Mouse (Mus musculus) E14TG2a.4 (cell line): Measurements from ENCODE around the gene Cbx4.
A peak's percentile ranks its signal among the peaks of the same experiment; 100 is the strongest.

Source experiments
- H3K27me3 ChIP-seq: 2 replicates; pipeline ENCODE4 v1.6.1; 2014; ENCODE audit warnings: low read length, control low read depth; ENCODE audit not compliant: insufficient read depth
- H3K36me3 ChIP-seq: 2 replicates; pipeline ENCODE4 v1.6.1; 2014; ENCODE audit warnings: low read length, control low read depth; ENCODE audit not compliant: insufficient read depth
- H3K4me1 ChIP-seq: replicated peaks from 2 replicates; pipeline ENCODE4 v1.6.1; 2014; ENCODE audit warnings: low read depth, low read length, control low read depth
- H3K4me3 ChIP-seq: replicated peaks from 2 replicates; pipeline ENCODE4 v1.5.1; 2014; ENCODE audit warnings: mild to moderate bottlenecking, low read length
- H3K9me3 ChIP-seq: 2 replicates; pipeline ENCODE4 v1.6.1; 2014; ENCODE audit warnings: low read length, control low read depth
- CTCF ChIP-seq: conservative IDR thresholded peaks from 2 replicates; pipeline ENCODE4 v1.5.1; 2014; ENCODE audit warnings: low read length
- NANOG ChIP-seq: IDR thresholded peaks from 2 replicates; pipeline ENCODE4 v1.6.1; 2014; ENCODE audit warnings: borderline replicate concordance, low read length, mixed read lengths
- POU5F1 ChIP-seq: IDR thresholded peaks from 2 replicates; pipeline ENCODE4 v1.6.1; 2014; ENCODE audit warnings: low read length, borderline replicate concordance

Cbx4 gene

GRCm38 (mm10) chr11:119081839-119082637 is 4.0 kb downstream of the Cbx4 start:
- Histone ChIP-seq H3K4me1 (peaks cover 72% of the 10 kb centered on the region), H3K9me3 (peaks cover 7% of the 10 kb centered on the region; the same call in 1 of the 2 replicates), H3K4me3 (peak overlapping the region; percentile 56), H3K36me3 (no peaks in the 10 kb centered on the region), H3K27me3 (peaks cover 90% of the 10 kb centered on the region)
- TF ChIP-seq CTCF (peak; percentile 64), NANOG (no peak)

GRCm38 (mm10) chr11:119081148-119081838 is 4.7 kb downstream of the Cbx4 start:
- Histone ChIP-seq H3K36me3 (no peaks in the 10 kb centered on the region), H3K4me1 (peaks cover 66% of the 10 kb centered on the region), H3K4me3 (peak overlapping the region; percentile 56), H3K27me3 (peaks cover 90% of the 10 kb centered on the region), H3K9me3 (peaks cover 7% of the 10 kb centered on the region; the same call in 1 of the 2 replicates)
- TF ChIP-seq NANOG: no peak
- no peak for TF ChIP-seq CTCF
- TF ChIP-seq POU5F1: no peak

GRCm38 (mm10) chr11:119080461-119081147 is 5.4 kb downstream of the Cbx4 start:
- peaks cover 66% of the 10 kb centered on the region for H3K4me1 ChIP-seq
- no peaks in the 10 kb centered on the region for H3K36me3 ChIP-seq
- peak overlapping the region; percentile 56 for H3K4me3 ChIP-seq
- H3K9me3 ChIP-seq: peaks cover 7% of the 10 kb centered on the region; the same call in 1 of the 2 replicates
- peaks cover 93% of the 10 kb centered on the region for H3K27me3 ChIP-seq
- TF ChIP-seq CTCF: no peak
- no peak for TF ChIP-seq POU5F1
- TF ChIP-seq NANOG: no peak

DNA sequence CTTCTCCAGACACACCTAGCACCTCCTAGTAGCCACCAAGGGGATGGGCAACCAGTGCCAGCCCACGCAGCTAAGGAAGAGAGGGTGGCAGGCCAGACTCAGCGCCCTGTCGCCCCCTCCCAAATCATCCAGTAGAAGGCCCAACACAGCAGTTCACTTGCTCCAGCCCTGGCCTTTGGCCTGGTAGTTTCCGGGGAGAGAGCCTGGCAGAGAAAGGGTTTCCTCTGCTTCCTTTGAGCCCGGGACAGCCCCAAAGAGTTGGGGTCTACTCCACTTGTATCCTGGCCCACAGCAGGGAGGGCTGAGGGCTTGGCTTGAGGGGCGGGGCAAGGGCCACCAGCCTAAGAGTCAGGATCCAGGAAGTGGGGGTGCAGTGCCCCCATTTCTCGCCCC is 6.6 kb downstream of the Cbx4 start:
- H3K9me3 ChIP-seq: peaks cover 7% of the 10 kb centered on the region; the same call in 1 of the 2 replicates
- TF ChIP-seq CTCF (no peak), NANOG (no peak), POU5F1 (no peak)
- H3K27me3 ChIP-seq: peaks cover 93% of the 10 kb centered on the region
- no peaks in the 10 kb centered on the region for H3K36me3 ChIP-seq
- H3K4me3 ChIP-seq: peak overlapping the region; percentile 10; the same call in 1 of the 2 replicates
- H3K4me1 ChIP-seq: peaks cover 58% of the 10 kb centered on the region

GRCm38 (mm10) chr11:119078691-119079444 is 7.2 kb downstream of the Cbx4 start:
- TF ChIP-seq CTCF (no peak), NANOG (no peak), POU5F1 (no peak)
- H3K4me3 ChIP-seq: peak overlapping the region; percentile 10; the same call in 1 of the 2 replicates
- peaks cover 7% of the 10 kb centered on the region; the same call in 1 of the 2 replicates for H3K9me3 ChIP-seq
- peaks cover 57% of the 10 kb centered on the region for H3K4me1 ChIP-seq
- H3K27me3 ChIP-seq: peaks cover 93% of the 10 kb centered on the region
- H3K36me3 ChIP-seq: no peaks in the 10 kb centered on the region

GRCm38 (mm10) chr11:119077755-119078154 is 8.3 kb downstream of the Cbx4 start:
- Histone ChIP-seq H3K36me3 (no peaks in the 10 kb centered on the region), H3K4me1 (peaks cover 57% of the 10 kb centered on the region), H3K9me3 (peaks cover 7% of the 10 kb centered on the region; the same call in 1 of the 2 replicates), H3K27me3 (peaks cover 93% of the 10 kb centered on the region), H3K4me3 (no peak overlapping the region)
- TF ChIP-seq CTCF (no peak), POU5F1 (no peak), NANOG (no peak)

DNA sequence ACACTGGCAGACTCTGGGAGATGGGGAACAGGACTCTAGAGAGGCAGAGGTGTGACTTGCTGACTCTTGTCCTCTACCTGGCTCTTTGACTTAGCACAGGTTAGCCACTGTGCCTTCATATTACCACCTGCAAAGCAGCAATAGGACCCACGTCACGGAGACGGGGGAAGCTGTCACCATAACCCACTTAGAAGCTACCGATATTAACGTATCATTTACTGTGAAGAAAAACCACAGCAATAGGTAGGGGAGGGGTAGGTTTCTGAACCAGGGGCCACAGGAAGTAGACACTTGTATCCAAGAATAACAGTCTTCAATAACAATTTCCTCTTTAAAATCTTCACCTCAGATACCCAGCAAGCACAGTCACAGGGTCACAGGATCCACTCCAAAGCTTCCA is 10.2 kb downstream of the Cbx4 start:
- H3K9me3 ChIP-seq: peaks cover 11% of the 10 kb centered on the region; the same call in 1 of the 2 replicates
- H3K4me1 ChIP-seq: peaks cover 37% of the 10 kb centered on the region
- H3K4me3 ChIP-seq: no peak overlapping the region
- H3K36me3 ChIP-seq: no peaks in the 10 kb centered on the region
- TF ChIP-seq POU5F1 (no peak), NANOG (no peak), CTCF (no peak)
- H3K27me3 ChIP-seq: peaks cover 93% of the 10 kb centered on the region
